Comparison of ENCODE assay signal across 8 mouse cellular contexts in genomic region chr16:21246391-21247036, GRCm38 (mm10). TPM values are rescaled to one million over a fixed set of nuclear protein-coding genes. Genes with fewer than 3 reads are reported as not detected.
DNase-seq lines count a peak whose midpoint lies in the region; ATAC-seq and TF ChIP-seq lines count a peak whose summit lies in the region.

No protein-coding gene starts in this region.

- peaks cover 5% of the 10 kb centered on the region for H3K27me3 ChIP-seq in heart, embryonic 14.5 days (ENCODE audit: control insufficient read depth, insufficient read depth, low read length)
- peaks cover 4% of the 10 kb centered on the region; the same call in 1 of the 2 replicates for H3K27me3 ChIP-seq in limb, embryonic 13.5 days
- peaks cover 12% of the 10 kb centered on the region; the same call in 1 of the 2 replicates for H3K27me3 ChIP-seq in midbrain, postnatal 0 days (ENCODE audit: insufficient read depth, low read length)

- H3K4me2 ChIP-seq in heart, embryonic 14.5 days (ENCODE audit: low read length), result peak overlapping the region; percentile 96
- H3K4me2 ChIP-seq in limb, embryonic 13.5 days (replicated peaks), result peak overlapping the region; percentile 90
- peak overlapping the region; percentile 91 for H3K4me2 ChIP-seq in midbrain, postnatal 0 days (ENCODE audit: low read depth, low read length, poor library complexity, severe bottlenecking)

- TF ChIP-seq CTCF in midbrain, postnatal 0 days (IDR thresholded peaks at IDR 0.05), result no peak

- H3K9ac ChIP-seq in heart, embryonic 14.5 days (ENCODE audit: low read length), result peak overlapping the region; percentile 77
- H3K9ac ChIP-seq in limb, embryonic 13.5 days, result peak overlapping the region; percentile 70
- H3K9ac ChIP-seq in midbrain, postnatal 0 days (replicated peaks; ENCODE audit: low read length, poor library complexity, severe bottlenecking), result peak overlapping the region; percentile 57

- peaks cover 25 to 37% of the 10 kb centered on the region in 2 experiments for H3K4me1 ChIP-seq in heart, embryonic 14.5 days (ENCODE audit: control insufficient read depth in 2 of 2, insufficient read depth in 2 of 2, low read length in 2 of 2)
- H3K4me1 ChIP-seq in limb, embryonic 13.5 days, result peaks cover 80% of the 10 kb centered on the region
- H3K4me1 ChIP-seq in midbrain, postnatal 0 days (ENCODE audit: insufficient read depth, low read length), result peaks cover 16% of the 10 kb centered on the region

- WGBS in heart, embryonic 14.5 days, result 2% methylated on average over 32 of the region's 33 CpGs
- WGBS in limb, embryonic 13.5 days, result 2% methylated on average over 27 of the region's 33 CpGs
- 1% methylated on average over 29 of the region's 33 CpGs for WGBS in midbrain, postnatal 0 days

- peak; percentile 28 for ATAC-seq in heart, embryonic 14.5 days (ENCODE audit: insufficient number of reproducible peaks, insufficient read depth, low FRiP score, low read depth)
- peak; percentile 63 for ATAC-seq in limb, embryonic 13.5 days (ENCODE audit: low FRiP score, low read depth)
- ATAC-seq in midbrain, postnatal 0 days (ENCODE audit: low FRiP score), result peak; percentile 54; the same call in 1 of the 2 replicates
- ATAC-seq in activated CD4-positive, CD25-positive, alpha-beta regulatory T cell, adult 4 months, result no peak

- DNase-seq in left cerebral cortex, adult 18-20 months (ENCODE audit: low spot score in 2 of 2), result peak; percentile 36 to 49
- DNase-seq in left cerebral cortex, adult 11 months (ENCODE audit: low spot score), result no peak
- DNase-seq in brain, adult 2 months (ENCODE audit: low read depth, low spot score), result peak; percentile 17
- DNase-seq in midbrain, postnatal 0 days (ENCODE audit: low spot score), result peak; percentile 28
- no peak for DNase-seq in layer of hippocampus, postnatal 36 days

- no peaks in the 10 kb centered on the region for H3K36me3 ChIP-seq in heart, embryonic 14.5 days (ENCODE audit: control insufficient read depth, insufficient read depth, low read length)
- H3K36me3 ChIP-seq in limb, embryonic 13.5 days, result no peaks in the 10 kb centered on the region
- H3K36me3 ChIP-seq in midbrain, postnatal 0 days (ENCODE audit: insufficient read depth, low read length), result no peaks in the 10 kb centered on the region

- H3K4me3 ChIP-seq in heart, embryonic 14.5 days (ENCODE audit: control insufficient read depth in 1 of 2, insufficient read depth in 1 of 2, low read depth in 1 of 2, low read length in 2 of 2), result peak overlapping the region; percentile 49 to 51
- H3K4me3 ChIP-seq in limb, embryonic 13.5 days, result peak overlapping the region; percentile 48
- peak overlapping the region; percentile 44 for H3K4me3 ChIP-seq in midbrain, postnatal 0 days (ENCODE audit: low read depth, low read length)

- no peaks in the 10 kb centered on the region for H3K9me3 ChIP-seq in heart, embryonic 14.5 days (ENCODE audit: control insufficient read depth, low read length)
- no peaks in the 10 kb centered on the region for H3K9me3 ChIP-seq in limb, embryonic 13.5 days
- H3K9me3 ChIP-seq in midbrain, postnatal 0 days (ENCODE audit: low read length), result no peaks in the 10 kb centered on the region

- H3K27ac ChIP-seq in heart, embryonic 14.5 days (replicated peaks in 1 of 2; ENCODE audit: control insufficient read depth in 1 of 2, insufficient read depth in 1 of 2, low read depth in 2 of 2, low read length in 2 of 2), result peak overlapping the region; percentile 73 to 75
- peak overlapping the region; percentile 88 for H3K27ac ChIP-seq in limb, embryonic 13.5 days
- no peak overlapping the region for H3K27ac ChIP-seq in midbrain, postnatal 0 days (ENCODE audit: low read depth, low read length)

RNA-seq across cellular contexts. Expression of gene Ephb3, which starts 42.0 kb away (rescaled TPM):
- total RNA-seq in left cerebral cortex, adult 18-20 months (2021), result 10 to 100 TPM; 25.5 to 27.5 TPM
- polyA plus RNA-seq in heart, embryonic 14.5 days (2014; fragmentation: Nextera tagmentation; extraction: Ambion mirVana), result 10.9 and 13.6 TPM in 2 replicates
- 47.9 and 48.7 TPM in 2 replicates for polyA plus RNA-seq in limb, embryonic 13.5 days (2015; fragmentation: Nextera tagmentation; extraction: Ambion mirVana)
- total RNA-seq in midbrain, postnatal 0 days (2014; rRNA removed), result 20.1 and 20.5 TPM in 2 replicates
- 9.0 and 9.5 TPM in 2 replicates for polyA plus RNA-seq in midbrain, postnatal 0 days (2015; fragmentation: Nextera tagmentation; extraction: Ambion mirVana)
- not detected for polyA plus RNA-seq in activated CD4-positive, CD25-positive, alpha-beta regulatory T cell, adult 4 months (2017; shearing (Covaris generic))
- total RNA-seq in layer of hippocampus, postnatal 36 days (2021), result 10 to 100 TPM; 17.3 to 19.4 TPM

Comparison
In these comparisons a context has a peak if more than half of its experiments do, and no peak if none do; other contexts are left out.
1. DNase-seq: peak in left cerebral cortex, adult 18-20 months (2 of 2), brain, adult 2 months (single experiment) and midbrain, postnatal 0 days (single experiment); none in left cerebral cortex, adult 11 months (single experiment) and layer of hippocampus, postnatal 36 days (0 of 2).
2. Peak in every context shown above with its lines, with median percentiles within 50 percentile points of each other: H3K4me2 ChIP-seq, H3K4me3 ChIP-seq and H3K9ac ChIP-seq.